Comparison of ENCODE assay signal across 9 mouse cellular contexts in genomic region chr4:152340584-152341284, GRCm38 (mm10). TPM values are rescaled to one million over a fixed set of nuclear protein-coding genes. Genes with fewer than 3 reads are reported as not detected.
A peak's percentile ranks its signal among the peaks of the same experiment; 100 is the strongest.
DNase-seq lines count a peak whose midpoint lies in the region; ATAC-seq and TF ChIP-seq lines count a peak whose summit lies in the region.
"Had no signal": no experiment of that assay in that cellular context is flagged by ENCODE, and none has a peak within 500 bp of the region (broad histone marks: within the 10 kb centered on the region; RNA-seq: fewer than 3 reads in every experiment).

No protein-coding gene starts in this region.

- H3K4me1 ChIP-seq in hindbrain, embryonic 14.5 days (replicated peaks; ENCODE audit: control insufficient read depth, insufficient read depth, low read length) = peaks cover 37% of the 10 kb centered on the region

- WGBS in hindbrain, embryonic 14.5 days = 37% methylated on average over 15 of the region's 15 CpGs

- H3K4me2 ChIP-seq in hindbrain, embryonic 14.5 days (replicated peaks) = peak overlapping the region; percentile 93

- H3K9me3 ChIP-seq in hindbrain, embryonic 14.5 days (ENCODE audit: control insufficient read depth, low read length) = no peaks in the 10 kb centered on the region

- peaks cover 5% of the 10 kb centered on the region for H3K36me3 ChIP-seq in hindbrain, embryonic 14.5 days (replicated peaks; ENCODE audit: control insufficient read depth, insufficient read depth)

- intact Hi-C loops in gastrocnemius, adult 2 months (cut with DNase I) = no loop called here

- H3K4me3 ChIP-seq in hindbrain, embryonic 14.5 days (replicated peaks; ENCODE audit: low read length) = 0 out of 2 replicates have a peak overlapping the region, but pooled peaks have one; percentile 79
- H3K4me3 ChIP-seq in gastrocnemius, adult 2 months = no peak overlapping the region

- peaks cover 15% of the 10 kb centered on the region for H3K27me3 ChIP-seq in hindbrain, embryonic 14.5 days (ENCODE audit: control insufficient read depth, insufficient read depth, low read length)

- H3K27ac ChIP-seq in hindbrain, embryonic 14.5 days = no peak overlapping the region
- H3K27ac ChIP-seq in gastrocnemius, adult 2 months = no peak overlapping the region

- no peak for TF ChIP-seq CTCF in gastrocnemius, adult 2 months (IDR thresholded peaks at IDR 0.05)

- 0 out of 2 replicates have a peak overlapping the region, but pooled peaks have one; percentile 92 for H3K9ac ChIP-seq in hindbrain, embryonic 14.5 days

- no peak for ATAC-seq in hindbrain, embryonic 14.5 days (ENCODE audit: low FRiP score)

- peak; percentile 45 to 47 for DNase-seq in B cell, adult 2 months
- peak; percentile 18 for DNase-seq in Muller cell, postnatal 12 days (ENCODE audit: inconsistent ontology term)
- DNase-seq in hindbrain, embryonic 14.5 days (ENCODE audit: low spot score) = no peak
- DNase-seq in natural killer cell, adult 2 months (ENCODE audit: low spot score in 2 of 2) = peak; percentile 26 to 31
- no peak for DNase-seq in T-cell, adult 2 months (ENCODE audit: low spot score)
- no peak for DNase-seq in cerebellum, adult 9-11 months
- no peak for DNase-seq in gastrocnemius, adult 2 months

RNA-seq across cellular contexts. Expression of gene Chd5, which starts 2.3 kb away (rescaled TPM):
- polyA plus RNA-seq in hindbrain, embryonic 14.5 days (2014; fragmentation: Nextera tagmentation; extraction: Ambion mirVana) = 41.9 and 46.7 TPM in 2 replicates
- under 1 TPM; 0.08 to 0.20 TPM for total RNA-seq in gastrocnemius, adult 2 months (2021)
- polyA plus RNA-seq: liver, embryonic 16.5 days had no signal

RNA-seq across cellular contexts. Expression of gene Rpl22, which starts 15.2 kb away (rescaled TPM):
- 154 and 178 TPM in 2 replicates for polyA plus RNA-seq in hindbrain, embryonic 14.5 days (2014; fragmentation: Nextera tagmentation; extraction: Ambion mirVana)
- total RNA-seq in gastrocnemius, adult 2 months (2021) = 100 to 1,000 TPM; 235 to 261 TPM

RNA-seq across cellular contexts. Expression of gene Rnf207, which starts 21.9 kb away (rescaled TPM):
- polyA plus RNA-seq in hindbrain, embryonic 14.5 days (2014; fragmentation: Nextera tagmentation; extraction: Ambion mirVana) = 5.6 and 6.9 TPM in 2 replicates
- not detected for total RNA-seq in gastrocnemius, adult 2 months (2021)
- polyA plus RNA-seq: liver, embryonic 16.5 days had no signal

RNA-seq across cellular contexts. Expression of gene Icmt, which starts 43.7 kb away (rescaled TPM):
- polyA plus RNA-seq in hindbrain, embryonic 14.5 days (2014; fragmentation: Nextera tagmentation; extraction: Ambion mirVana) = 20.6 and 22.8 TPM in 2 replicates
- 10 to 100 TPM; 18.1 to 19.3 TPM for total RNA-seq in gastrocnemius, adult 2 months (2021)

RNA-seq across cellular contexts. Expression of gene Hes3, which starts 49.3 kb away (rescaled TPM):
- 0.24 and 1.2 TPM in 2 replicates for polyA plus RNA-seq in hindbrain, embryonic 14.5 days (2014; fragmentation: Nextera tagmentation; extraction: Ambion mirVana)
- not detected for total RNA-seq in gastrocnemius, adult 2 months (2021)
- polyA plus RNA-seq: intestine, embryonic 14.5 days; liver, embryonic 16.5 days had no signal

Comparison
In these comparisons a context has a peak if more than half of its experiments do, and no peak if none do; other contexts are left out.
1. DNase-seq: peak in B cell, adult 2 months (2 of 2), Muller cell, postnatal 12 days (single experiment) and natural killer cell, adult 2 months (2 of 2); none in hindbrain, embryonic 14.5 days (single experiment), T-cell, adult 2 months (single experiment), cerebellum, adult 9-11 months (single experiment) and gastrocnemius, adult 2 months (single experiment).